Mouse (Mus musculus) testis, adult 2 months (tissue): ENCODE measurements around the gene Scel.

Experiments
- CTCF ChIP-seq: fragments of 200-500 bp; IDR thresholded peaks from 2 replicates; pipeline ENCODE4 v1.5.1; 2012; ENCODE audit warnings: low read depth, mild to moderate bottlenecking, inconsistent platforms, low read length, moderate library complexity; ENCODE audit not compliant: control insufficient read depth, insufficient read depth, insufficient replicate concordance
- POLR2A ChIP-seq: fragments of 200-500 bp; IDR thresholded peaks from 2 replicates; pipeline ENCODE4 v1.6.1; 2012; ENCODE audit warnings: low read depth, mild to moderate bottlenecking, inconsistent platforms, low read length, moderate library complexity; ENCODE audit not compliant: control insufficient read depth

DNA sequence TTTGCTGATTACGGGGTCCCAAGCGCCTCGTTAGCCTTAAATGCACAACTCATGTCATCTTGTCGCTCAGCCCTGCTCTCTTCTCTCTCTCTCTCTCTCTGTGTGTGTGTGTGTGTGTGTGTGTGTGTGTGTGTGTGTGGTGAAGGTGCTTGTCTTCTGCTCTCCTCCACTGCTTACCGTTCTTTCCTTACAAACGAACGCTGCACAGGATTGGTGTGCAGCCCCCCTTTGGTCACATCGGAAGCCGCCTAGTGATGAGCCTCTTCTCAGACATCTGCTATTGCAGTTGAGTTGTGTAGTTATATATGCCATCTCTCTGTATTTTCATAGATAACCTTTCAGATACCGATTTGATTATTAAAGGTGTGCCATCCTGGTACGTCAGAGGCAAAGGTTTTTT, 138.0 kb downstream of the Scel start:
- TF ChIP-seq CTCF (no peak), POLR2A (no peak)
